Mouse (Mus musculus) lung, postnatal 10 days (tissue): ENCODE measurements at regions not wholly inside any gene's neighbourhood (a gene's known extent, or its start where the extent isn't known, plus 50 kb on each side); places are given as distances from the start of the nearest gene placed in this dataset.

Experiments
- DNase-seq: peaks from one replicate; pipeline ENCODE4 v3.0.0; 2021

DNA sequence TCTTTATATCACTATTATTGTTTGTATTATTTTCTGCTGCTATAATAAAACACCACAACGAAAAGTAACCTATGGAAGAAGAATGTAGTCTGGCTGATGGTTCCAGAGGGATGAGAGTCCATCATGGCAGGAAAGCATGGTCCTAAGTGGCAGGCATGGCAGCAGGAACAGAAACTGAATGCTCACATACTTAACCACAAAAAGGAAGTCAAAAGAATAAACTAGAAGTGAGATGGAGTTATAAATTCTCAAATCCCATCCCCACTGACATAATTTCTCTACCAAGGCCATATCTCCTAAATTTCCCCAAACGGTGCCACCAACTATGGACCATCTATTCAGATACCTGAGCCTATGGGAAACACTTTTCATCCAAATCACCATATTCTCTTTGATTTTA, 408.7 kb upstream of the Cnksr2 start:
- no peak for DNase-seq

DNA sequence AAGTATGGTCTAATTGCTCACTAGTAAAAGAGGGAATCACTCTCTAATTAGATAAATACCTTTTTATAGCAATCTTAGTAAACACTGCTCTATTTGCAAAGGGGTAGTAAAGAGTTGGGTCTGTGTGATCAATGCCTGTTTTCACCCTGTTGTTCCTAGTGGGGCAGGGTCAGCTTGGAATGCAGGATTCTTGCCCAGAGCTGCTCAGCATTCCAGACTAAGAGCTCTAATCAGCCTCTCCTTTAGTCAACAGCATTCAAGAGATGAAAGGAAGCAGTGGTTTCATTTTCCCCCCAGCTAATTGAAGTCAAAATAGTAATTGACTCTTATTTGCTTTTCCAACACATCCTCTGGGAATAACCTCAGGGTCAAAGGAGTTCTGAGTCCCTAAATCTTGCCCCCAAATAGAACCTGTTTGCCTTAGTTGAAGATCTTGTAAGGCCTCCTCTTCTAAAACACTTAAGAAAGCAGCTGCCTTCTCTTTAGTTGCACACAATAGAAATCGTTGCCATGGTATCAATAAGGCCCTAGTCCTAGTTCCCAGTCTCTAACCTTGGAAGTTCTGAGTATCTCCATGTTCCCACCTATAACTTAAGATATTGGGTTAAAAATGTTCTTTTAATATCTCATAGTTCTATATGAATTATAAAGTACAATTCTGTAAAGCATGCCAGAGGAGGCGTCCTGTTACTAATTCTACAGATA, 380.6 kb upstream of the Cnksr2 start:
- DNase-seq, result peak; percentile 1

DNA sequence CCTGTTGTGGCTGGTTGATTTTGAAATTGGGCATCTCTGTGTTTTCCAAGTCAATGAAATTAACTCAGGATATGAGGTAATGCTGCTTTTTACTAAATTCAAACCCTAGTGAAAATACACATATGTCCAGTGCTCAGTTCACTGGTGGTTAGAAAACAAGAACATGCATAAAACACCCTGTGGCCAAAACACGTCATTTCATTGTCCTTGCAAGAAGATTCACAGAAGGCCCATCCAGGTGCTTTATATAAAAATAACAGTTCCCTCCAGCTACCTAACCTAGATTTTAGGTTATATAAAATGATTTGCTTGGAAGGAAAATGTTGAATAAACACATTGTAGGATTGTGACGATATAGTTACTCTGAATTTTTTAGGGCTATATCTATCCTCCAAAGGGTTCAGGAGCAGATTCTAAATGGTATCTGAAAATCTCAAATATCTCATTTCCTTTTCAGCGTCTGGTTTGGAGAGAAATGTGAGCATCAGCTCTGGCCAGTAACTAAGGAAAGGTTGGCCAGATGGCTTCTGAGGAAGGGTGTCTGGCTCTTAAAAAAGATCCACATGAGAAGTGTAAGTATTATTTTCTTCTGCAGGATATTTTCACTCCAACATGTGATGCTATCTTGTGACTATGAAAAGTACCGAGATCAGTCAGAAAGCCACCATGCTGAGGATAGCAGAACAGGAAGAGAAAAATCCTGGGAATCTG, 351.2 kb upstream of the Cnksr2 start:
- DNase-seq, result no peak

DNA sequence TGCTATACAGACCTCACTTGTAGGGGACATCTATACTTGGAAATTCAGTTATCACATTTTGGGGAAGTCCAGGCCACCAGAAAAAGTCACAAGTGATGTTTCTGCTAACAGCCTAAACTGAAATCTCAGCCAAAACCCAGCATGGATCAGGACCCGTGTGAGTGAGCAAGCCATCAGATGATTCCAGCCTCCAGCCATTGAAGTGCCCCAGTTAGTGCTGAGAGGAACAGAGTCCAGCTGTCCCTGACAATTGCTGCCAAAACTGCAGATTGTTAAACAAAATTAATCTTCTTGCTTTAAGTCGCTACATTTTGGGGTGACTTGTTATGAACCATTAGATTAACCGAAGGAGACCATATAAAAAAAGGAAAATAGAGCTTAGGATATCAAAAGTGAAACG, 332.7 kb upstream of the Cnksr2 start:
- DNase-seq, result peak; percentile 24

DNA sequence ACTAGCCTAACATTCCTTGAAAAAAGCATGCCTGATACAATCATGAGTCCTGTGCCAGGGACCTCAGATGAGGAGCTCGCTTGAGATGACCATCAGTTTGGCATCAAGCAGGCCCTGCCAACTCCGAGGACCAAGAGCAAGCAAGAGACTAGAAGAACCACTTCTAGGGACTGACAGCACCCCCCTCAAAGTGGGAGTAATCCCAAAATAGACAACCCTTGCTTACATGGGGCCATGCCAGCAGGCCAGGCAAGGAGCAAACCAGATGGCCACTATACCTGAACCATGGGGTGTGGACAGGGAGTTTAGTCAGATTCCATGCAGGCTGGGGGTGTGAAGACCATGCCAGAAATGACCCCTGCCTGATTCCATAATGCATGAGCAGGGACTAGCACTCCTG, 330.1 kb upstream of the Cnksr2 start:
- DNase-seq, result no peak
